Mouse (Mus musculus) heart, embryonic 14.5 days (tissue): ENCODE measurements around the gene Klhl33. TPM values are rescaled to one million over a fixed set of nuclear protein-coding genes. Genes with fewer than 3 reads are reported as not detected.

Experiments
- ATAC-seq: fragments of 200-750 bp; cut with Nextera tagmentation; 2 replicates; pipeline ENCODE4 v1.8.0; 2017; ENCODE audit warnings: low read depth, moderate TSS enrichment; ENCODE audit not compliant: insufficient number of reproducible peaks, insufficient read depth, low FRiP score
- H3K27ac ChIP-seq, 2 experiments: fragments of 200-500 bp in 1 of 2; fragments of 300-500 bp in 1 of 2; sonication (generic) in 1 of 2; replicated peaks in 1 of 2; 2 replicates each; pipeline ENCODE4 v1.5.1; 2012 to 2014; ENCODE audit warnings: low read depth in 2 of 2, low read length in 2 of 2, control low read depth in 1 of 2, mild to moderate bottlenecking in 1 of 2, mixed read lengths in 1 of 2; ENCODE audit not compliant: control insufficient read depth in 1 of 2, insufficient read depth in 1 of 2
- H3K27me3 ChIP-seq: fragments of 300-500 bp; sonication (generic); 2 replicates; pipeline ENCODE4 v1.6.1; 2014; ENCODE audit warnings: mild to moderate bottlenecking, low read length, control low read depth; ENCODE audit not compliant: control insufficient read depth, insufficient read depth
- H3K36me3 ChIP-seq: fragments of 300-500 bp; sonication (generic); 2 replicates; pipeline ENCODE4 v1.6.1; 2014; ENCODE audit warnings: mild to moderate bottlenecking, control low read depth, low read length, mixed read lengths; ENCODE audit not compliant: control insufficient read depth, insufficient read depth
- H3K4me1 ChIP-seq, 2 experiments: fragments of 200-500 bp in 1 of 2; fragments of 300-500 bp in 1 of 2; sonication (generic) in 1 of 2; 2 replicates each; pipeline ENCODE4 v1.6.1; 2012 to 2014; ENCODE audit warnings: low read length in 2 of 2, control low read depth in 1 of 2, mixed read lengths in 1 of 2; ENCODE audit not compliant: control insufficient read depth in 2 of 2, insufficient read depth in 2 of 2
- H3K4me2 ChIP-seq: fragments of 300-500 bp; sonication (generic); 2 replicates; pipeline ENCODE4 v1.6.1; 2014; ENCODE audit warnings: mild to moderate bottlenecking, low read length
- H3K4me3 ChIP-seq, 2 experiments: fragments of 200-500 bp in 1 of 2; fragments of 300-500 bp in 1 of 2; sonication (generic) in 1 of 2; 2 replicates each; pipeline ENCODE4 v1.5.1; 2012 to 2014; ENCODE audit warnings: low read length in 2 of 2, mild to moderate bottlenecking in 2 of 2, control low read depth in 1 of 2, low read depth in 1 of 2, moderate library complexity in 1 of 2; ENCODE audit not compliant: control insufficient read depth in 1 of 2, insufficient read depth in 1 of 2
- H3K9ac ChIP-seq: fragments of 300-500 bp; sonication (generic); 2 replicates; pipeline ENCODE4 v1.6.1; 2014; ENCODE audit warnings: mild to moderate bottlenecking, low read length
- H3K9me3 ChIP-seq: fragments of 300-500 bp; sonication (generic); 2 replicates; pipeline ENCODE4 v1.6.1; 2016; ENCODE audit warnings: low read length, control low read depth; ENCODE audit not compliant: control insufficient read depth
- WGBS: fragments of 180-500 bp; shearing (Covaris S2); extraction: QIAGEN DNeasy Blood & Tissue Kit; methylation state at CpG from one replicate; pipeline ENCODE4 v1.1.7; 2014; 5-methylcytosine and 5-hydroxymethylcytosine counted together
- polyA plus RNA-seq: library from polyadenylated mRNA; unstranded; fragments of >200 nt; fragmentation: Nextera tagmentation; extraction: Ambion mirVana; gene quantifications from 2 replicates; pipeline ENCODE4 v1.2.1, GENCODE M21; 2014

The Klhl33 gene
- polyA plus RNA-seq, 1 experiment from 2014 or later, result 0.26 TPM

DNA sequence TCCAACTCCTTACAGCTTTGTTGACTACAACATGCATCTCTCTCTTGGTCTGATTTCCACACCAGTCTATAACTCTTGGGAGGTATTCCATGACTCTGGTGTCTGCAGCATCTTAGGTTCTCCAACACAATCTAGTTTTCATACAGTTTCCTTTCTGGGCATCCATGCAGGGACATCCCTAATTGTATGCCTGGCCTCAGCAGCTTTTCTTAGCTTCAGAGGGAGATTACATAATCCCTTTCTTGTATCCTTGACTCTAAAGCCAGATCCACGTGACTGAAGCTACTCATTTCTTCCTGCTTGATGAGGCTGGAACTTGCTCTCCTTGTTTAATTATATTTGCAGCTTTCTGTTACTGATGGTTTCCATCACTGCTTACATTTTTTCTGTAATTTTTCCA is 39.3 kb upstream of the Klhl33 start:
- no peak for ATAC-seq
- H3K27me3 ChIP-seq, result no peaks in the 10 kb centered on the region
- WGBS, result 60% methylated on average over 1 of the region's 1 CpGs
- no peaks in the 10 kb centered on the region for H3K36me3 ChIP-seq
- H3K4me3 ChIP-seq, result no peak overlapping the region
- H3K9ac ChIP-seq, result no peak overlapping the region
- no peaks in the 10 kb centered on the region for H3K4me1 ChIP-seq
- no peaks in the 10 kb centered on the region for H3K9me3 ChIP-seq
- no peak overlapping the region for H3K27ac ChIP-seq
- H3K4me2 ChIP-seq, result no peak overlapping the region

DNA sequence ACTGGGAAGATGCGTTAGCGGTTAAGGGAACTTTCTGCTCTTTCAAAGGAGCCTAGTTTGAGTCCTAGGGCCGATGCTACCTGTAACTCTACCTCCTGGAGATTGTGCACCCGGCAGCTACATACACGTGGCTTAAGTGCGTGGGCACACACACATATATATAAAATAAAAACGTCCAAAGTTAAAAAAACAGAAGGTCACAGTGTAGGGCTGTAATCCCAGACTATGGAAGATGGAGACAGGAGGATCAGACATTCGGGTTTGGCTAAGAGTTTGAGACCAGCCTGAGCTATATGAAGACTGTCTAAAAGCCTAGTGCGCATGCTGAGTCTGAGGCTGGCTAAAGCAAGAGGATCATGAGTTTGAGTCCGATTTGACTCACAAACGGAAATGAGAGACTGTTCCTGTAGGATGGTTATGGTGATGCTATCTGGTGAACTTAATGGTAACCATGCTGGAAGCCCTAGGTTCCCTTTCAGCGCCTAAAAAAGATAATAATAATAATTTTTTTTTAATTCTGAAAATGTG is 34.2 kb upstream of the Klhl33 start:
- Histone ChIP-seq H3K9ac (peak overlapping the region; percentile 80), H3K4me2 (peak overlapping the region; percentile 84), H3K9me3 (no peaks in the 10 kb centered on the region), H3K27me3 (no peaks in the 10 kb centered on the region), H3K4me1 (peaks cover 5 to 10% of the 10 kb centered on the region in 2 experiments; a peak in 3 of 4 replicates), H3K27ac (peak overlapping the region; percentile 89 to 97), H3K36me3 (peaks cover 30% of the 10 kb centered on the region), H3K4me3 (peak overlapping the region; percentile 86 to 97)
- no peak for ATAC-seq
- 12% methylated on average over 12 of the region's 12 CpGs for WGBS

DNA sequence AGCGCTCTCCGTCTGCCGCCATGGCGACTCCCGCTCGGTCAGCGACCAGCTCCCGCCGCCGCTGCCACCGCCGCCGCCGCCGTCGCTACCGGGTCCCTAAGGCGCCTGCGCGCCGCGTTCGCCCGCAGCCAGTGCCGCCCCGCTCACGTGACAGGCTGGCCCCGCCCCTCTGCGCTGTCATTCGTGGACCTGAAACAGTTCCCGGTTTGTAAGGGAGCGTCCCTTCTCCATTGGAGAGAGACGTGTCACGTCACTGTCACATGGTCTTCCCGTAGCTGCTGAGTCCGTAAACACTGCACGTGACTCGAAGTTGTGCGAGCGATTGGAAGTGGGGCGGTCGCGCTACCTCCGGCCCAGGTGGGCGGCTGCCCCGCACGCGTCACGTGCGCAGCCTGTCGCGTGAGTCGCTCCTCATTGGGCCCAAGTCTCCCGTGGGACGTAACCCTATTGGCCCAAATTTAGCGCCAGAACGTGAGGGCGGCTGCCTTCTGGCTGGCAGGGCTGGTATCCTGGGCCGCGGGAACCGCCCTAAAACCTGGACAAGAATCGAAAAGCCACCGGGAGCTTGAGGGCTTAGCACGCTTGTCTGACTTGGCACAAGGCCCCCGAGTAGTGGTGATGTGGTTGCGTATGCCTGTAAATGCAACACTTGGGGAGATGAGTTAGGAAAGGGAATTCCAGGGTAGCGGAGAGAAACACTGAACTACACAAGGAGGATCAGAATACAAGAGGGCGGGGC is 33.6 kb upstream of the Klhl33 start, which contains the start of the genes Pip4p1 and Pnp:
Gene Pip4p1, minus strand, starts transcription at position 103 of the 739 bp plus-strand sequence.
Gene Pnp, plus strand, starts transcription at position 329 of the 739 bp plus-strand sequence.
- ATAC-seq, result peak; percentile 99
- Histone ChIP-seq H3K4me1 (peaks cover 5 to 13% of the 10 kb centered on the region in 2 experiments; a peak in 3 of 4 replicates), H3K27me3 (no peaks in the 10 kb centered on the region), H3K36me3 (peaks cover 36% of the 10 kb centered on the region), H3K4me2 (peak within 1 kb of the TSS; percentile 84), H3K9ac (peak within 1 kb of the TSS; percentile 100), H3K27ac (peak within 1 kb of the TSS; percentile 89 to 97), H3K4me3 (peak within 1 kb of the TSS; percentile 86 to 97), H3K9me3 (no peaks in the 10 kb centered on the region)
- WGBS, result under 1% methylated on average over 68 of the region's 68 CpGs

DNA sequence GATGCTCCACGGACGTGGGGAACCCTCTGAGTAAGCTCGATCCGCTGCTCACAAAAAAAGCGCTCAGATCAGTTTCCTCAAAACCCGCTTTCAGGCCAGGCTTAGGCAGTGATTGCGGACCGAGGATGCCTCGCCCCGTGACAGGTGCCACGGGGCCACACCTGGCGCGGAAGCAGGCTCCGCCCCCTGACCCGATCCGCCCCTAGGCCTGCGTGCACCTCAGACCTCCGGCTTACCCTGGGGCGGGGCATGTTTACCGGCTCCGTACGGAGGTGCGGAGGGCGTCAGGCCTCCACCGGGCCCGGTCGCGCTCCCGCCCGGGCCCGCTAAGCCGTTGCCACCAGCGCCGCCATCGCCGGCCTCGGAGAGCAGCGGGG is 33.1 kb upstream of the Klhl33 start:
- Histone ChIP-seq H3K9me3 (no peaks in the 10 kb centered on the region), H3K4me3 (peak overlapping the region; percentile 86 to 97), H3K27me3 (no peaks in the 10 kb centered on the region), H3K4me1 (peaks cover 5 to 18% of the 10 kb centered on the region in 2 experiments; a peak in 3 of 4 replicates), H3K36me3 (peaks cover 37% of the 10 kb centered on the region), H3K4me2 (peak overlapping the region; percentile 71), H3K9ac (peak overlapping the region; percentile 100), H3K27ac (peak overlapping the region; percentile 69 to 85)
- WGBS, result 1% methylated on average over 38 of the region's 38 CpGs
- ATAC-seq, result peak; percentile 45

DNA sequence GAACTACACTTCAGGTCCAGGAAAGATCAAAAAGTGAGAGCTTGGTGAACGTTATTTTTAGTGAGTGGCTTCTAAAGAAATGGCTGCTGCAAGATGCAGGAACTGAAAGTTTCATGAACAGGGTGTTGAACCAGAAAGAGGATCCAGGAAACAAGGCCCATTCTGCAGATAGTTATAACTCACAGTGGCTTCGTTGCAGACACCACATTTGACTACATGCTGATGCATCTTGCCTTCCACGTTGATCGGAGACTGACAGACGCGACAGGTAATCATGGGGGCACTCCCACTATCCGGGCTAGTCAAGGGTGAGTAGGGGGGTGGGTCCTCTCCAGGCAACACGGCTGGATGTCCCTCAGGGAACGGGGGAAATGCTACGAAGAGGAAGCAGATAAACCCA is 32.6 kb upstream of the Klhl33 start:
- Histone ChIP-seq H3K4me3 (peak overlapping the region; percentile 86 to 97), H3K27me3 (no peaks in the 10 kb centered on the region), H3K9me3 (no peaks in the 10 kb centered on the region), H3K4me1 (peaks cover 5 to 18% of the 10 kb centered on the region in 2 experiments; a peak in 3 of 4 replicates), H3K27ac (peak overlapping the region; percentile 69 to 85; a peak in 3 of 4 replicates), H3K9ac (peak overlapping the region; percentile 100), H3K36me3 (peaks cover 37% of the 10 kb centered on the region), H3K4me2 (peak overlapping the region; percentile 71)
- WGBS, result 15% methylated on average over 10 of the region's 10 CpGs
- ATAC-seq, result no peak

DNA sequence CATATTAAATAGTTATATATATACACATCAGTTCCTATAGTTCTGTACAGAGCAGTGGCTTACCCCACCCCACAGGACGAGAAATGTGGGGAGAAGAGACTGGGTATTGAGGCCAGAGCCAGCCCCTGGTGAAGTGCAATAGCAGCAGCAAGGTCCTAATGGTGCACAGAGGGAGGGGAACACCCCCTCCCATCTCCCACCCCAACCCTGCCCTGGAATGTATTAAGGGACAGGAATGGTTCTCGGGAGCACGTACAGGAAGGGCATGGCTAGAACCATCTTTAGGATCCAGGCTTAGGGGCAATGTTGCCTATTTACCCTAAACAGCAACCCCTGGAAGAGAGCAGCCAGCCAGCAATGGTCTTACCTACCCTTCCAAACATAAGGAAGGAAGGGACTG is 30.1 kb upstream of the Klhl33 start:
- Histone ChIP-seq H3K9ac (no peak overlapping the region), H3K4me2 (no peak overlapping the region), H3K36me3 (peaks cover 37% of the 10 kb centered on the region), H3K27me3 (no peaks in the 10 kb centered on the region), H3K9me3 (no peaks in the 10 kb centered on the region), H3K27ac (no peak overlapping the region), H3K4me1 (peaks cover 5 to 25% of the 10 kb centered on the region in 2 experiments; a peak in 3 of 4 replicates), H3K4me3 (no peak overlapping the region)
- WGBS, result 79% methylated on average over 3 of the region's 3 CpGs
- no peak for ATAC-seq

DNA sequence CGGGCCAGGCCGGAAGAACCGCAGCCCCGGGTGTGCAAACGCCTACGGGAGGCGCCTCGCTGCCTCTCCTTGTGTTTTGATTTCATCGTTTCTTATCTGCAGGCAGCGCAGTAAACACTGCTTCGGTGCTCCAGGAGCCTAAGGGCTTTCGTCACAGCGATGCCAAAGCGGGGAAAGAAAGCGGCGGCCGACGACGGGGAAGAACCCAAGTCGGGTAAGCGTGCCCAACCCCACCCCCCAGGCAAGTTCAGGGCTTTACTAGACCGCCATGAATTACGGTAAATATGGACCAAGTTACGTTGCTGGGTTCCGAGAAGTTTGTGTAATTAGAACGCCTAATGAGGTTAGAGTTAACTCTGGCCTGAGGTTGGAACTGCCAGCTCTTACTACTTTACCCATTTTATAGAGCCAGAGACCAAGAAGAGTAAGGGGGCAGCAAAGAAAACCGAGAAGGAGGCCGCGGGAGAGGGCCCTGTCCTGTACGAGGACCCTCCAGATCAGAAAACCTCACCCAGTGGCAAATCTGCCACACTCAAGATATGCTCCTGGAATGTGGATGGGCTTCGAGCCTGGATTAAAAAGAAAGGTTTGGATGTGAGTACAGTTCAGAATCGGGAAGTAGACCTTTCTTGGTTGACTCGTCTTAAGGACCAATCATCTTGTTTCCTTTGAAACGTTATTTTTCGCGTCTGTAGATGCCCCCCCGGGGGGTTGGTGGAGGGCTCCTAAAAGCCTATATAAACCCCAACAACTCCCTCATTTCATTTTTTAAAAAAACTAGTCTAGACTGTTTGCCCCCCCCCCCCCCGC is 28.0 kb upstream of the Klhl33 start:
- Histone ChIP-seq H3K9me3 (no peaks in the 10 kb centered on the region), H3K27me3 (no peaks in the 10 kb centered on the region), H3K27ac (peak overlapping the region; percentile 61 to 89), H3K4me1 (peaks cover 5 to 25% of the 10 kb centered on the region in 2 experiments; a peak in 3 of 4 replicates), H3K9ac (peak overlapping the region; percentile 91), H3K36me3 (peaks cover 37% of the 10 kb centered on the region), H3K4me2 (peak overlapping the region; percentile 93), H3K4me3 (peak overlapping the region; percentile 67 to 88)
- WGBS, result 1% methylated on average over 38 of the region's 38 CpGs
- peak; percentile 23 for ATAC-seq
